Mouse (Mus musculus): ENCODE results near the gene Cyb5b. TPM values are rescaled to one million over a fixed set of nuclear protein-coding genes. Genes with fewer than 3 reads are reported as not detected.

The Cyb5b gene
- total and polyA plus RNA-seq, 2 experiments from 2014 or later, result 81.6 to 89.5 TPM

DNA sequence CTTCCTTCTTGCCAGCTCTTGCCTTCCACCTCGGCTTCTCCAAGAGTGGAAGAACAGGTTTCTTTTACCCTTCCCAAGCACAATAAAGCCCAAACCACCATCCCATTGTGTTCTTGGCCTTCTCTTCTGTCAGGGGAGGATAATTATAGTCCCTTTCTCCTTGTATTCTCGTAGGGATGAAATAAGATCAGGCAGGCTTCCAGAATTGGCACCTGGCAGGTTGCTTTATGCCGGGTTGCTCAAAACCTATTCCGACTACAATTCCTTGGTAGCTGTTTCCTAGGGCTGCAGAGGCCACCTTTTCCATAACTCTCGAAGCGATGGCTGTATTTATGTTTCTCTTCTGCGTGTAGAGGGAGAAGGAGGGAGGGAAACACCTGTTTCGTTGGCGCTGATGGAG is 31.0 kb upstream of the Cyb5b start:
- Histone ChIP-seq H3K4me2 (ENCODE audit: low read depth, low read length) (no peak overlapping the region), H3K4me3 (ENCODE audit: low read length) (no peak overlapping the region), H3K27me3 (ENCODE audit: insufficient read depth, low read length) (no peaks in the 10 kb centered on the region), H3K27ac (no peak overlapping the region), H3K4me1 (ENCODE audit: insufficient read depth, low read length) (no peaks in the 10 kb centered on the region), H3K36me3 (ENCODE audit: insufficient read depth, low read length) (no peaks in the 10 kb centered on the region), H3K9me3 (ENCODE audit: low read length) (no peaks in the 10 kb centered on the region), H3K9ac (replicated peaks; ENCODE audit: low read length) (no peak overlapping the region)
- no peak for TF ChIP-seq CTCF (IDR thresholded peaks at IDR 0.05; ENCODE audit: low read depth)
- ATAC-seq (no peak), DNase-seq (ENCODE audit: low spot score) (no peak)
- 65% methylated on average over 9 of the region's 9 CpGs for WGBS

GRCm38 (mm10) chr8:107120806-107121205 is 29.6 kb upstream of the Cyb5b start:
- Histone ChIP-seq H3K4me2 (ENCODE audit: low read depth, low read length) (no peak overlapping the region), H3K4me3 (ENCODE audit: low read length) (no peak overlapping the region), H3K9me3 (ENCODE audit: low read length) (no peaks in the 10 kb centered on the region), H3K27ac (no peak overlapping the region), H3K27me3 (ENCODE audit: insufficient read depth, low read length) (no peaks in the 10 kb centered on the region), H3K9ac (replicated peaks; ENCODE audit: low read length) (no peak overlapping the region), H3K36me3 (ENCODE audit: insufficient read depth, low read length) (no peaks in the 10 kb centered on the region), H3K4me1 (ENCODE audit: insufficient read depth, low read length) (no peaks in the 10 kb centered on the region)
- DNase-seq (ENCODE audit: low spot score) (no peak), ATAC-seq (no peak)
- TF ChIP-seq CTCF (IDR thresholded peaks at IDR 0.05; ENCODE audit: low read depth), result 0 out of 2 replicates have a peak, but pooled peaks have one; percentile 23

GRCm38 (mm10) chr8:107121681-107122291 is 28.7 kb upstream of the Cyb5b start:
- no peak for ATAC-seq
- WGBS, result 81% methylated on average over 7 of the region's 7 CpGs
- TF ChIP-seq CTCF (IDR thresholded peaks at IDR 0.05; ENCODE audit: low read depth), result no peak

DNA sequence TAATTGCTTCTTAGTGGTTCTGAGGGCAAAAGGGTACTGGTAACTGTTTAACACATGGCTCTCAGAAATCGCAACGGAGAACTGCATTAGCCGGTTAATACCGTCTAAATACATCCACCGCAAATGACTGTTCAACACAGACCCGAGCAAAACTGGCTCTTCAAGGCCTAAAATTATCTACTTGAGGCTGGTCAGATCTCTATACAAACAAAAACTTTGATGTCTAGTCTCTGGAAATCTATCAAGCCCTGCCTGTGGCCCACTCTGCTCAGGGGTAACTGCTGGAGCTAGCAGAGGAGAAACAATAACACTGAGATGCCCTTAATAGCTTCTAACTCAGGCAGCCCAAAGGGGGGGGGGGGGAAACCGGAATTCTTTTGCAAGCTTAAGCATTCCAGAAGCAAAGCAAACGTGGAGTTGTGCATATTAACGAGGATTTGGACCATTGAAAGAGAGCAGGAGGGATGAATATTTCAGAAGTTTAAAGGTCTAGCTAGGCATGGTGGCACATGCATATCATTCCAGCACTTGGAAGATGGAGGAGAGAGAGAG is 27.3 kb upstream of the Cyb5b start:
- Histone ChIP-seq H3K4me2 (ENCODE audit: low read depth, low read length) (no peak overlapping the region), H3K4me1 (ENCODE audit: insufficient read depth, low read length) (no peaks in the 10 kb centered on the region), H3K27ac (no peak overlapping the region), H3K4me3 (ENCODE audit: low read length) (no peak overlapping the region), H3K9ac (replicated peaks; ENCODE audit: low read length) (no peak overlapping the region), H3K36me3 (ENCODE audit: insufficient read depth, low read length) (no peaks in the 10 kb centered on the region), H3K9me3 (ENCODE audit: low read length) (no peaks in the 10 kb centered on the region), H3K27me3 (ENCODE audit: insufficient read depth, low read length) (no peaks in the 10 kb centered on the region)
- TF ChIP-seq CTCF (IDR thresholded peaks at IDR 0.05; ENCODE audit: low read depth), result no peak
- 23% methylated on average over 9 of the region's 9 CpGs for WGBS
- no peak for DNase-seq (ENCODE audit: low spot score)
- ATAC-seq, result no peak

More at GRCm38 (mm10) chr8:107121681-107122291, 28.7 kb upstream of the Cyb5b start:
- Histone ChIP-seq H3K27me3 (ENCODE audit: insufficient read depth, low read length) (no peaks in the 10 kb centered on the region), H3K4me2 (ENCODE audit: low read depth, low read length) (no peak overlapping the region), H3K9me3 (ENCODE audit: low read length) (no peaks in the 10 kb centered on the region), H3K27ac (no peak overlapping the region), H3K36me3 (ENCODE audit: insufficient read depth, low read length) (no peaks in the 10 kb centered on the region), H3K9ac (replicated peaks; ENCODE audit: low read length) (no peak overlapping the region), H3K4me1 (ENCODE audit: insufficient read depth, low read length) (no peaks in the 10 kb centered on the region), H3K4me3 (ENCODE audit: low read length) (no peak overlapping the region)
- no peak for DNase-seq (ENCODE audit: low spot score)

GRCm38 (mm10) chr8:107124343-107124742 is 26.1 kb upstream of the Cyb5b start:
- ATAC-seq (no peak), DNase-seq (ENCODE audit: low spot score) (no peak)
- no peak for TF ChIP-seq CTCF (IDR thresholded peaks at IDR 0.05; ENCODE audit: low read depth)
- H3K9ac ChIP-seq (replicated peaks; ENCODE audit: low read length), result no peak overlapping the region
- no peak overlapping the region for H3K4me3 ChIP-seq (ENCODE audit: low read length)
- WGBS, result 76% methylated on average over 8 of the region's 8 CpGs
- no peaks in the 10 kb centered on the region for H3K27me3 ChIP-seq (ENCODE audit: insufficient read depth, low read length)
- no peak overlapping the region for H3K4me2 ChIP-seq (ENCODE audit: low read depth, low read length)
- H3K36me3 ChIP-seq (ENCODE audit: insufficient read depth, low read length), result no peaks in the 10 kb centered on the region
- no peaks in the 10 kb centered on the region for H3K4me1 ChIP-seq (ENCODE audit: insufficient read depth, low read length)
- H3K9me3 ChIP-seq (ENCODE audit: low read length), result no peaks in the 10 kb centered on the region
- H3K27ac ChIP-seq, result no peak overlapping the region

DNA sequence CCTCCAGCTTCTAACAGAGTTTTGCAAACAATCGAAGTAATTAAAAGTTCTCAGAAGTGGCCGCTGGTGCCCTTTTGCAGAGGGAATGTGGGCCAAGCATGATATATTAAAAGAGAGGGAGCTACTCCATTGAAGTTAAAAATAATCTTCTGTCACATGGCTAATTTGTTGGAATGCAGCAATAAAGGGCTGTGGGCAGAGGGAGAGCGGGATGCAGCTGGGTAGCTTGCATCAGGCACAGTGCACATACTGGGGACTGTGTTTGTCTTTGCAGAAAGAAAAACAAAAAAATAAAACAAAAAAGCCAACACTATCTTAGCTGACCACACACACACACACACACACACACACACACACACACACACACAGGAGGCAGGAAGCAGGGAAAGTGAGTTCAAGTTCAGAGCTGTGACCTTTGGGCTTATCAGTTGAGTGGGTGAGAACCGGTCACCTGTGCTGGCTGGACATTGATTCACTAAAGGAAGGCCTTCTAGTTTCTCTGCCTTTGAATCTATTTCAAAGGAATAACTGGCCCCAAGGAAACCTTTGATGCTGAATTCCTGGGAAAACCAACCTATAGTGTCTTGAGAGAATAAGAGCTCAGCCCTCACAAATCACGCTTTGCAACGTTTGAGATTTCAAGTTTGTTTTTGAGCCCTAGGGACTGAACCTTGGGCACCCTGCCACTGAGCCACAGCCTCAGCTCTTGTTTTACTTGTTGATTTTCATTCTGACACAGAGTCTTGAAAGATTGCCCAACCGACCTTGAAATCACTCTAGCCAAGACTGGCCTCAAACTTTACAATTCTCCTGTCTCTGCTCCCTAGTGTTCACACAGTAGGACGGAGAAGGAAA is 21.0 kb upstream of the Cyb5b start:
- WGBS, result 41% methylated on average over 8 of the region's 8 CpGs
- DNase-seq (ENCODE audit: low spot score) (peak; percentile 27), ATAC-seq (no peak)
- TF ChIP-seq CTCF (IDR thresholded peaks at IDR 0.05; ENCODE audit: low read depth), result no peak
- no peak overlapping the region for H3K4me2 ChIP-seq (ENCODE audit: low read depth, low read length)
- H3K27me3 ChIP-seq (ENCODE audit: insufficient read depth, low read length), result no peaks in the 10 kb centered on the region
- H3K4me1 ChIP-seq (ENCODE audit: insufficient read depth, low read length), result no peaks in the 10 kb centered on the region
- no peaks in the 10 kb centered on the region for H3K9me3 ChIP-seq (ENCODE audit: low read length)
- no peak overlapping the region for H3K9ac ChIP-seq (replicated peaks; ENCODE audit: low read length)
- H3K36me3 ChIP-seq (ENCODE audit: insufficient read depth, low read length), result no peaks in the 10 kb centered on the region
- H3K27ac ChIP-seq, result no peak overlapping the region
- H3K4me3 ChIP-seq (ENCODE audit: low read length), result no peak overlapping the region
